Mouse (Mus musculus) kidney, postnatal 25 days (tissue): ENCODE measurements at regions not wholly inside any gene's neighbourhood (a gene's known extent, or its start where the extent isn't known, plus 50 kb on each side); places are given as distances from the start of the nearest gene placed in this dataset.

ENCODE experiments used
- DNase-seq, 2 experiments: peaks; one replicate each; pipeline ENCODE4 v3.0.0; 2021; ENCODE audit warnings: mixed read lengths in 2 of 2

- no peak for DNase-seq
These were observed 340.9 kb upstream of the Cntn3 start for GRCm38 (mm10) chr6:102913776-102914175.

DNA sequence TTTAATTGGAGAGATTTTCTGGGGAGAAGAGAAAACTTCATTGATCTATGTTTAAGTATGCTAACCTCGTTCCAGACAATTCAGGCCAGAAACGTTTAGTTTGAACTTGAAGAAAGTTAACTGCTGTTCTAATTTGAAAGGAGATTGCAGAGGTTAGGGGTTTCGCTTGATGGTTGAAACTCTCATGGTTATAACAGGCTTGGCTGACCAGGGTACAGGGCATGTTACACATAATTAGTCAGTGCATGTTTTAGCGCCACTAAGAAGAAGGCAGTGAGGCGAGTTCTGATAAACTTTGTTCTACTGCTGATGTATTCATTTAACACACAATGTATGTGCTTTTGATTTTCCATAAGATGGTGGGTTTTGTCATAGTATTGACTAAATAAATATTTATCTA is 331.1 kb upstream of the Cntn3 start:
- DNase-seq: no peak

GRCm38 (mm10) chr6:102900407-102901110 is 327.7 kb upstream of the Cntn3 start:
- DNase-seq: no peak

- no peak for DNase-seq
These were observed 295.5 kb upstream of the Cntn3 start for GRCm38 (mm10) chr6:102868404-102868803.

DNA sequence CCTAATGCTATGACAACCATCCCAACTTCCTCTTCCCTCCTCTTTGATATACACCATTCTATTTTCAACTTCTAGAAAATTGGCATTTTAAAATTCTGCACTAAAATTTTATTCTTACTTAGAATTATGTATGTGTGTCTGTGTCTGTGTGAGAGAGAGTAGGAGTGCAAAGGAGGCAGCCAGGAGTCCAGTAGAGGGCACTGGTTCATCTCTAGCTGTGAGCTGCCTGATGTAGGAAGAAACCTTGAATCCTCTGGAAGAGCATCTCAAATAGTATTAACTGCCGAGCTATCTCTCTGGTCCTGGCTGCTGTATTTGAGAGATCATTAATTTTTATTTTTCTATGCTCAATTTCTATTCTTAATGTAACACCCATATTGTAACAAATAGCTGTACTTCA is 271.6 kb upstream of the Cntn3 start:
- peak in 1 of 2 experiments; percentile 7 for DNase-seq

- no peak for DNase-seq
These were observed 260.2 kb upstream of the Cntn3 start for GRCm38 (mm10) chr6:102833151-102833550.
